Mouse (Mus musculus) cerebellum, postnatal 14 days (tissue): ENCODE data around the gene Nup98.

Source experiments
- DNase-seq, 2 experiments: peaks; one replicate each; pipeline ENCODE4 v3.0.0; 2021; ENCODE audit warnings: mixed read lengths in 2 of 2

The Nup98 gene

GRCm38 (mm10) chr7:102209756-102210721 lies at the start of gene Nup98, which contains the start of gene Pgap2:
Nup98 (minus strand) TSS chr7:102210176.
Pgap2 (plus strand) TSS chr7:102210208.
- DNase-seq = peak; percentile 100

- DNase-seq = no peak
These were observed 48.8 kb upstream of the Nup98 start for GRCm38 (mm10) chr7:102258753-102259152.

- peak; percentile 87 to 95 for DNase-seq
These were observed 48.2 kb upstream of the Nup98 start for GRCm38 (mm10) chr7:102258189-102258588.

GRCm38 (mm10) chr7:102256636-102257035 lies 46.7 kb upstream of the Nup98 start:
- DNase-seq = no peak

GRCm38 (mm10) chr7:102255954-102256353 lies 46.0 kb upstream of the Nup98 start, which contains the start of gene Rhog:
Rhog (minus strand) TSS chr7:102256054.
- no peak for DNase-seq

GRCm38 (mm10) chr7:102253631-102254030 lies 43.7 kb upstream of the Nup98 start:
- DNase-seq = no peak

- peak; percentile 92 to 93 for DNase-seq
These were observed 40.7 kb upstream of the Nup98 start for GRCm38 (mm10) chr7:102250631-102251214.

GRCm38 (mm10) chr7:102249896-102250630 lies 40.1 kb upstream of the Nup98 start:
- DNase-seq = peak; percentile 66 to 76

GRCm38 (mm10) chr7:102249531-102249895 lies 39.5 kb upstream of the Nup98 start:
- peak in 1 of 2 experiments; percentile 41 for DNase-seq

- DNase-seq = no peak
These were observed 38.9 kb upstream of the Nup98 start for GRCm38 (mm10) chr7:102248691-102249404.

GRCm38 (mm10) chr7:102246956-102247797 lies 37.2 kb upstream of the Nup98 start:
- DNase-seq = no peak

- no peak for DNase-seq
These were observed 36.3 kb upstream of the Nup98 start for GRCm38 (mm10) chr7:102246265-102246664.

GRCm38 (mm10) chr7:102245775-102246174 lies 35.8 kb upstream of the Nup98 start:
- DNase-seq = peak in 1 of 2 experiments; percentile 37

- no peak for DNase-seq
These were observed 35.0 kb upstream of the Nup98 start for GRCm38 (mm10) chr7:102244782-102245535.

GRCm38 (mm10) chr7:102243870-102244269 lies 33.9 kb upstream of the Nup98 start:
- no peak for DNase-seq

- DNase-seq = no peak
These were observed 32.9 kb upstream of the Nup98 start for GRCm38 (mm10) chr7:102242917-102243316.

GRCm38 (mm10) chr7:102242371-102242770 lies 32.4 kb upstream of the Nup98 start:
- no peak for DNase-seq

- DNase-seq = no peak
These were observed 29.6 kb upstream of the Nup98 start for GRCm38 (mm10) chr7:102239591-102239990.

GRCm38 (mm10) chr7:102238686-102239286 lies 28.8 kb upstream of the Nup98 start:
- no peak for DNase-seq

GRCm38 (mm10) chr7:102233059-102233458 lies 23.1 kb upstream of the Nup98 start:
- DNase-seq = no peak
